Comparison of ENCODE assay signal across 10 mouse cellular contexts in genomic region chr16:97659225-97659658, GRCm38 (mm10). TPM values are rescaled to one million over a fixed set of nuclear protein-coding genes. Genes with fewer than 3 reads are reported as not detected.
DNase-seq lines count a peak whose midpoint lies in the region; ATAC-seq and TF ChIP-seq lines count a peak whose summit lies in the region.
"Had no signal": no experiment of that assay in that cellular context is flagged by ENCODE, and none has a peak within 500 bp of the region (broad histone marks: within the 10 kb centered on the region; RNA-seq: fewer than 3 reads in every experiment).

No protein-coding gene starts in this region.

- no peaks in the 10 kb centered on the region for H3K4me1 ChIP-seq in forebrain, embryonic 11.5 days (replicated peaks; ENCODE audit: control insufficient read depth, insufficient read depth, low read length)
- no peaks in the 10 kb centered on the region; the same call in 1 of the 2 replicates for H3K4me1 ChIP-seq in forebrain, embryonic 14.5 days (ENCODE audit: control insufficient read depth, insufficient read depth, low read length)
- H3K4me1 ChIP-seq in kidney, adult 2 months (ENCODE audit: control insufficient read depth, insufficient read depth, low read length), result peaks cover 6% of the 10 kb centered on the region; the same call in 1 of the 2 replicates
- H3K4me1 ChIP-seq in liver, embryonic 14.5 days (replicated peaks; ENCODE audit: control insufficient read depth in 2 of 2, insufficient read depth in 2 of 2, low read length in 1 of 2), result peaks cover 0 to 5% of the 10 kb centered on the region in 2 experiments; a peak in 1 of 4 replicates

- 18% methylated on average over 1 of the region's 1 CpGs for WGBS in forebrain, embryonic 11.5 days
- 14% methylated on average over 1 of the region's 1 CpGs for WGBS in forebrain, embryonic 14.5 days
- 19% methylated on average over 1 of the region's 1 CpGs for WGBS in kidney, adult 2 months
- WGBS in liver, embryonic 14.5 days (ENCODE audit: insufficient replicate concordance), result 29% methylated on average over 1 of the region's 1 CpGs

- no peak for TF ChIP-seq CTCF in kidney, adult 2 months (conservative IDR thresholded peaks at IDR 0.05; ENCODE audit: insufficient read depth, insufficient read length, low read depth, low read length)
- TF ChIP-seq CTCF in liver, embryonic 14.5 days (IDR thresholded peaks at IDR 0.05; ENCODE audit: low read depth), result no peak

- no peaks in the 10 kb centered on the region for H3K36me3 ChIP-seq in forebrain, embryonic 11.5 days (ENCODE audit: control insufficient read depth, insufficient read depth, low read length)
- no peaks in the 10 kb centered on the region for H3K36me3 ChIP-seq in forebrain, embryonic 14.5 days (ENCODE audit: control insufficient read depth, insufficient read depth, low read length)
- H3K36me3 ChIP-seq in kidney, adult 2 months (ENCODE audit: control insufficient read depth, insufficient read depth, low read length), result no peaks in the 10 kb centered on the region
- H3K36me3 ChIP-seq in liver, embryonic 14.5 days (replicated peaks; ENCODE audit: control insufficient read depth, insufficient read depth, low read depth), result no peaks in the 10 kb centered on the region

- TF ChIP-seq EP300 in liver, embryonic 14.5 days (IDR thresholded peaks at IDR 0.05; ENCODE audit: low read depth), result no peak

- no peak overlapping the region for H3K4me3 ChIP-seq in forebrain, embryonic 11.5 days (ENCODE audit: low read depth, low read length)
- no peak overlapping the region for H3K4me3 ChIP-seq in forebrain, embryonic 14.5 days (ENCODE audit: low read depth, low read length)
- H3K4me3 ChIP-seq in kidney, adult 2 months (ENCODE audit: insufficient read depth, low read depth, low read length), result no peak overlapping the region
- no peak overlapping the region for H3K4me3 ChIP-seq in liver, embryonic 14.5 days (ENCODE audit: insufficient read depth in 1 of 2, low read depth in 2 of 2, low read length in 2 of 2)

- H3K27me3 ChIP-seq in forebrain, embryonic 11.5 days (ENCODE audit: control insufficient read depth, insufficient read depth, low read length), result no peaks in the 10 kb centered on the region
- H3K27me3 ChIP-seq in forebrain, embryonic 14.5 days (replicated peaks; ENCODE audit: control insufficient read depth, insufficient read depth, low read length), result no peaks in the 10 kb centered on the region
- H3K27me3 ChIP-seq in kidney, adult 2 months (replicated peaks; ENCODE audit: control insufficient read depth, insufficient read depth, low read length), result no peaks in the 10 kb centered on the region
- H3K27me3 ChIP-seq in liver, embryonic 14.5 days (ENCODE audit: control insufficient read depth, insufficient read depth, low read length), result no peaks in the 10 kb centered on the region

- H3K9me3 ChIP-seq in forebrain, embryonic 11.5 days (ENCODE audit: control insufficient read depth, low read length), result no peaks in the 10 kb centered on the region
- H3K9me3 ChIP-seq in forebrain, embryonic 14.5 days (replicated peaks; ENCODE audit: control insufficient read depth, low read length), result no peaks in the 10 kb centered on the region
- no peaks in the 10 kb centered on the region for H3K9me3 ChIP-seq in liver, embryonic 14.5 days (ENCODE audit: control insufficient read depth, low read length)

- DNase-seq in forebrain, embryonic 11.5 days (ENCODE audit: low spot score), result peak; percentile 54
- DNase-seq in forebrain, embryonic 14.5 days (ENCODE audit: low spot score), result no peak
- peak; percentile 18 for DNase-seq in brain, adult 2 months (ENCODE audit: low read depth, low spot score)
- peak; percentile 64 for DNase-seq in kidney, adult 2 months
- DNase-seq in liver, embryonic 14.5 days (ENCODE audit: low read depth in 3 of 3, low spot score in 3 of 3), result peak; percentile 6 to 9 (median 7)
- no peak for DNase-seq in heart, adult 9 months (ENCODE audit: low spot score in 2 of 2)
- no peak for DNase-seq in cerebellum, postnatal 36 days
- DNase-seq in urinary bladder, postnatal 14 days (ENCODE audit: low spot score), result no peak
- DNase-seq: cerebellum, adult 2 months; right cerebral cortex, postnatal 14 days had no signal

- H3K9ac ChIP-seq in forebrain, embryonic 11.5 days (ENCODE audit: low read length), result no peak overlapping the region
- H3K9ac ChIP-seq in forebrain, embryonic 14.5 days (ENCODE audit: low read length), result no peak overlapping the region
- no peak overlapping the region for H3K9ac ChIP-seq in liver, embryonic 14.5 days (replicated peaks)

- no peak for TF ChIP-seq POLR2A in kidney, adult 2 months (IDR thresholded peaks at IDR 0.05; ENCODE audit: low read depth, low read length)

- no peak overlapping the region for H3K4me2 ChIP-seq in forebrain, embryonic 11.5 days (ENCODE audit: low read depth, low read length, severe bottlenecking)
- H3K4me2 ChIP-seq in forebrain, embryonic 14.5 days (ENCODE audit: low read length), result no peak overlapping the region
- peak overlapping the region; percentile 22 for H3K4me2 ChIP-seq in liver, embryonic 14.5 days (ENCODE audit: low read depth)

- peak; percentile 69 for ATAC-seq in forebrain, embryonic 11.5 days (replicated peaks; ENCODE audit: low FRiP score)
- ATAC-seq in forebrain, embryonic 14.5 days, result no peak
- ATAC-seq in liver, embryonic 14.5 days (ENCODE audit: insufficient read depth), result peak; percentile 66

- no peak overlapping the region for H3K27ac ChIP-seq in forebrain, embryonic 11.5 days (ENCODE audit: low read depth, low read length)
- H3K27ac ChIP-seq in forebrain, embryonic 14.5 days (ENCODE audit: low read depth, low read length), result no peak overlapping the region
- peak overlapping the region; percentile 46; the same call in 1 of the 2 replicates for H3K27ac ChIP-seq in kidney, adult 2 months (ENCODE audit: insufficient read depth, low read depth, low read length)
- no peak overlapping the region for H3K27ac ChIP-seq in liver, embryonic 14.5 days

RNA-seq across cellular contexts. Expression of gene Tmprss2, which starts 48.2 kb away (rescaled TPM):
- polyA plus RNA-seq in forebrain, embryonic 11.5 days (2014; fragmentation: Nextera tagmentation; extraction: Ambion mirVana), result 0.05 and 0.49 TPM in 2 replicates
- not detected in 2 replicates for polyA plus RNA-seq in forebrain, embryonic 14.5 days (2014; fragmentation: Nextera tagmentation; extraction: Ambion mirVana)
- 97.2 and 115 TPM in 2 replicates for polyA plus RNA-seq in kidney, adult 2 months (2012; rRNA removed)
- polyA plus RNA-seq in liver, embryonic 14.5 days (2012; rRNA removed), result 2.4 and 2.9 TPM in 2 replicates
- polyA plus RNA-seq in liver, embryonic 14.5 days (2014; fragmentation: Nextera tagmentation; extraction: Ambion mirVana), result 3.4 and 3.9 TPM in 2 replicates

Comparison
In these comparisons a context has a peak if more than half of its experiments do, and no peak if none do; other contexts are left out.
1. DNase-seq: peak in forebrain, embryonic 11.5 days (single experiment), brain, adult 2 months (single experiment), kidney, adult 2 months (single experiment) and liver, embryonic 14.5 days (3 of 3); none in forebrain, embryonic 14.5 days (single experiment), heart, adult 9 months (0 of 2), cerebellum, postnatal 36 days (0 of 2) and urinary bladder, postnatal 14 days (single experiment).
2. RNA of gene Tmprss2, which starts 48.2 kb away (polyA plus RNA-seq): 97.2 to 115 TPM in kidney, adult 2 months; 2.4 to 3.9 TPM in liver, embryonic 14.5 days, 0.05 to 0.49 TPM in forebrain, embryonic 11.5 days and not detected in forebrain, embryonic 14.5 days; every median in the first group is over 10 times any median in the second.